Mouse (Mus musculus): ENCODE measurements around the gene Zfp383.
"Not testable (repeated sequence)": the region's sequence is repeated elsewhere in the genome, so short reads cannot be mapped to it uniquely, and the experiment has no call there.

The Zfp383 gene

DNA sequence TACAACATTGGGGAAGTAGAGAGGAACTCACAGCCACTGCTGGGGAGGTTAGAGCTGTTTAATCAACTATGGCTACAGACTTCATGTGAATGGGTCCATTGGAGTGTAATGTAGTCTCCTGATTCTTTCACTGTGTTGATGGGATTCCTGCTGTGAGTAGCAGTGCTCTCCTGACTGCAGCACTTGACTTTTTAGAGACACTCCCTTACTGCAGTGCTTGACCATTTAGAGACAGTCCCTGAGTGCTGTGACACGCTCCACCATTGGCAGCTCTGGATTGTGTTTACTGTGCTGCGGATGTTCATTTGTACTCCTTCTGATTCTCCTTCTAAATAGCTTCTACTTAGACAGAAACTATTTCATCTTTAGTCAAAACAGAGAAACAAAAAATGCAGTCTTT, 34.7 kb downstream of the Zfp383 start:
- no peak for DNase-seq

DNA sequence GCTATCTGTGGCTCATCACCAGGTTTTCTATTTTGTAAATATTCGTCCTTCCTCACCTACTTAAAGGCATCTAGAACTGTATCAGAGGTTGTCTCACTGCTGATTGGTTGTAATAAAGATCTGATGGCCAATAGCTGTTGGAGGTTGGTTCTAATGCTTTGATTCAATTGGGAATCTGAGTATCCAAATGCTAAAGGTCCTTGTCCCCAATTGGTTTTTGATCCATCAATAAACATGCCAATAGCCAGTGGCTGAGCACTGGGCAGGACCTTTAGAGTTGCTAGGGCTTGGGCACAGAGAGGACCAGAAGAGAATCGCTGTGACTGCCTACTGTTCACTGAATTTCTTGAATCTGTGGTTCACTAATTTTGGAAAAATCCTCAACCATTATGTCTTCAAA, 35.7 kb downstream of the Zfp383 start:
- no peak for DNase-seq

DNA sequence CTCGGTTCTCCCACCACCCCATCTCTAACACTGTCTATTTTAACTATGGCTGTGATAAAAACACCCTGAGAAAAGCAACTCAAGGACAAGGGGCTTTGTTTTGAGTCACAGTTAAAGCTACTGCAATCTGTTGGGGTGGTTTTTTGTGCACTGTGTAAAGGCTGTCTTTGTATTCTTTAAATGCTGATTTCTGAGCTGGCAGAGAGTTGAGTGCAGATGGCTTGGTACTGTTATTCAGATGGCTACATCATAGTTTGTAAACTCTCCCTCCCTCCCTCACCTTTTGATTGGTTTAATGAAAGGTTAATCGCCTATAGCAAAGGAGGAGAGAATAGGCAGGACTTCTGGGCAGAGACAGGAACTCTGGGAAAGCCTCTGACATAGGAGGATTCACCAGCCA, 36.2 kb downstream of the Zfp383 start:
- no peak for DNase-seq

DNA sequence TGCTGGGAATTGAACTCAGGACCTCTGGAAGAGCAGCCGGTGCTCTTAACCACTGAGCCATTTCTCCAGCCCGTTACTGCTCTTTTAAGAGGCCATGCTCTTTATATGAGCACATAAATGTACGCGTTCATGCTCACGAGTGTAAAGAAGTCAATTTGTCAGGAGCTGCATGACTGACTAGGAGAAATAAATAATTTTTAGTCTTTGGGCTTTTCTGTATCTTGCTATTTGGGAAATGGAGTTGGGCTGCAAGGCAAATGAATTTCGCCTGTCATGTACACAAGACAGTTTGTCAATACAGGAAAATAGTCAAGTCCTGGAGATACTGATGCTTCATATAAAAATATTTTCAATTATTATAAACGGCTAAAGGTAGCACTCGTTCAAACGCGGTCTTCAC, 45.1 kb downstream of the Zfp383 start:
- no peak for DNase-seq

DNA sequence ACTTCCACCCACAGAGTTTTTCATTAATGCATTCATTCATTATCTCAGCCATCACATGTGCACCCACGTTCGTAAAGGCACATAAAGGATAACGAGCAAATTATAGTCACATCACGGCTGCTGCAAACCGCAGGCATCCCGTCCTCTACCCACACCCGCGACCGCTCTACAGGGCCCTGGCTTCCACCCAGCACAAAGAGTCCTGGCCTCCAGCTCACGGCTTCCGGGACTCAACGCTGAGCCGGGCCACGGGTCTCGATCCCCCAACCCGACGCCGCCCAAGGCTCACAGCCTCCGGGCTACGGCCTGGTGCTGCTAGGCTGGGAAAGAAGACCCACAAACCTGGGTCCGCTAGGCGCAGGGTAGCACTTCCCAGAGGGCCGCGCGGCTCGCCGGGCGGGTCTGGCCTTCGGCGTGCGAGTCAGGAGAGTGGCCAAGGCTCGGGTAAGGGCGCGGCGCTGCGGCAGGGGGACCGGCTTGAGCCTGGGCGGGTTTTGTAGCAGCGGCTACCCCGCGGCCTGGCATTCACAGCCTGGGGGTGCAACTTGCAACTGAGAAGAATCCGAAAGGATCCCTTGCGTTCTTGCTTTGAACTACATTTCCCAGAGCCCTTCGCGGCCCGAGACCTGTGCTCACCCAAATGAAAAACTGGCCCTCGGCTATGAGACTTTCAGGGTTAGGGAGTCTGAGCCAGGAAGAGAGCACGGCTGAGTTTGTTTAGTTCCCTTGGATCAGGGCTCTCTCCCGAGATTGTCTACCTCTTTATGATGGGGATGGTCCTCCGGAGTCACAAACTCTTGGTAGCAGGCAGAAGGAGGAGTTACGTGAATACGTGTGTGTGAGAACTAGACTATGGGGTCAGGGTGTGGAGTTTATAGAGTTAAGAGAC, 45.7 kb downstream of the Zfp383 start, which contains the start of gene Zfp74:
TSS of gene Zfp74 (minus strand) at position 577 of the 889 bp plus-strand sequence.
- peak; percentile 69 for DNase-seq

DNA sequence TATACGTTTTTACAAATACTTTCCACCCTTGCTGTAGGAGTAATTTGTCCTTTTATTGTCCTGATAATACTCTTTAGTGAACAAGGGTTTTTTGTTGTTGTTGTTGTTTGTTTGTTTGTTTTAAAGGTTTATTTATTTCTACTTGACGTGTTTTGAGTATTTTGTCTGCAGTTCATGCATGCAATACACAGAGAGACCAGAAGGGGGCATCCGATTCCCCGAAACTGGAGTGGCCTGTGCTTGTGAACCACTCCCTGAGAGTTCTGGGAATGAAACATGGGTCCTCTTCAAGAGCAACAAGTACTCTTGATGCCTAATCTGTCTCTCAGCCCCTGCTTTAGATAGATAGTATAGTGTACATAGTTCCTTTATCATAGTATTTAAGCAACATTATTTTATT, 46.7 kb downstream of the Zfp383 start:
- peak; percentile 12 for DNase-seq

DNA sequence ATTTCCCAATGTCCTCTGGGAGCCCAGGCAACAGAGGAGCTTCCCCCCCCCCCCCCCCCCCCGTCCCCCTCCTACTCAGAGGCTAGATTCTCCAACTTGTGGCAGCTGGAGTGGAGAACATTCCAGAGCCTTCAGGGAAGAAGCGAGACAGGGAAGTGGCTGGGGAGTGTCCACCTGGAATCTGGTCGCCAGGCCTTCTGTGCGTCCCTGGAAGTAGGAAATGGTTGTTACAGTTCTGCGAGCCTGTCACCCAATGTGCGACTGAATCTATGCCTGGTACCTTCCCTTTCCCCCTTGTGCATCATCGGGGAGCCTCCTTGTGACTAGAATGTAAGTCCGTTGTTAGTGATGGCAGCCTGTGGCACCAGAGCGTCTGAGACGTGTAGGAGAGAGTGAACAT, 48.2 kb downstream of the Zfp383 start:
- no peak for DNase-seq

DNA sequence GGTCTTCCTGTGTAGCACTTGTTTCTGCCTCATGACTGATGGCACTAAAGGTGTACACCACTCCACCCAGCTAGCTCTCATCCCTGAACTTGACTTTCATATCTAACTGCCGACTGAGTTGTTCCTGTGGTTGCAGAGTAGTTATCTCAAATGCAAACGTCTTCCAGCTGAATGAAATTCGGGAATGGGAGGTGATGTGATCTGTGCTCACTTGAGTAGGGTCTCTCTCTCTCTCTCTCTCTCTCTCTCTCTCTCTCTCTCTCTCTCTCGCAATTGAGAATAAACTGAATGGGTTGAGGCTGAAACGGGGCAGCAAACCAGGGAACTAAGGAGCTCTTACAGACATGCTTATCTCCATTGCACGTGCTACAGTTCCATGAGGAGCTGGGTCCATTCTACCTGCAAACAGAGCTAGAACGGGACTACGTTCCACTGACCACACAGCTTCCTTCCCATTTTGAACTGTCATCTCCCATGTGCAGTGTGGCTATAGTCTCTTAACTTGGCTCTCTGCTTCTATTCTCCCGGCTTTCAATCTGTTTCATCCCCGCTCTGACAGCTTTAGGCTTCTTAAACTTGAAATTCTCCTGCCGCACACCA, 50.2 kb downstream of the Zfp383 start:
- no peak for DNase-seq

DNA sequence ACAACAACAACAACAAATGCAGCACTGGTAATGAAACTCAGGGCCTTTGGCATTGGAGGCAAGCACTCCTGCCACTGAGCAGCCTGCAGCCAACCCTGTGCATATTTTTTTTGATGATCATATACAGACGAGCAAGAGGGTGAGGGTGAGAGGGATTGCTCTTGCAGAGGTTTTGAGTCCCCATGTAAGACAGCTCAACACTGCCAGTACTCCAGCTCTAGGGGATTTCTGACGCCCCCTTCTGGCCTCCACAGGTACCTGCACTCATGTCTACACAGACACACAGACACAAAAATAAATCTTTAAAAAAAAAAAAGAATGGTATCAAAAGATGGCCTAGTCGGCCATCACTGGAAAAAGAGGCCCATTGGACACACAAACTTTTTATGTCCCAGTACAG, 51.0 kb downstream of the Zfp383 start:
- no peak for DNase-seq

DNA sequence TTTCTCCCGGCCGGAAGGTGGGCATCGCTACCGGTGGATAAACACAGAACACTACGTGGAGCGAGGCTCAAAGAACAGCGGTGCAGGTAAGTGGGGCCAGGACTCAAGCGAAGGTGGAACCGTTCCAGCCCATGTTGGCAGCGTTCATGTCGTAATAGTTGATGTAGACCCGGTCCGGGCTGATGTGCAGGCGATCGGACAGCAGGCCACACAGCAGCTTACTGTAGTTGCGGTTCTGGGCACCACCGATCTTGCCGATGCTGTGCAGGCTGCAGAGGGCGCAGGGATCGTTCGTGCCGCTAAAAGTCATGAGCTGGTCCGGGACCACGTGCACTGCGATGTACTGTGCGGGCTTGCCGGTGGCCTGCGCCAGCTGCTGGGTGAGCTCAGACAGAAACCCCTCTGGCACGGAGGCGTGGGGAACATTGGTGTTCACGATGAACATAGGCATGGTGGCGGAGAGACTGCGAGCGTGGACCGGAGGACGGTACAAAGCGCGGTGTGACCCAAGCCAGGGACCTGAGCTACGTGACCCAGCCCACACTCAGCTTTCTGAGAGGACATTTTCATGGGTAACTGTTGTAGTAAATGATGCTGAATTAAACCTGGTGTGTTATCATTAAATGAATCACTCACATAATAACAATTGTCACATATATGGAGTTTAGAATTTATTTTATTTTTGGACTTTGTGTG, 57.2 kb downstream of the Zfp383 start:
- DNase-seq, result not testable (repeated sequence)

All from cerebellum, adult 11 months (tissue).